Mouse (Mus musculus): ENCODE measurements at regions not wholly inside any gene's neighbourhood (a gene's known extent, or its start where the extent isn't known, plus 50 kb on each side); places are given as distances from the start of the nearest gene placed in this dataset.

GRCm38 (mm10) chr4:140463296-140463695 is 202.5 kb downstream of the Arhgef10l start:
- Histone ChIP-seq H3K4me2 (ENCODE audit: low read depth, low read length) (no peak overlapping the region), H3K36me3 (ENCODE audit: control insufficient read depth, insufficient read depth, low read length) (no peaks in the 10 kb centered on the region), H3K9me3 (ENCODE audit: control insufficient read depth, low read length) (no peaks in the 10 kb centered on the region), H3K27me3 (ENCODE audit: control insufficient read depth, insufficient read depth, low read length) (no peaks in the 10 kb centered on the region), H3K27ac (ENCODE audit: low read depth, low read length) (no peak overlapping the region), H3K4me3 (ENCODE audit: low read depth, low read length) (no peak overlapping the region), H3K4me1 (ENCODE audit: control insufficient read depth, insufficient read depth, low read length) (peaks cover 12% of the 10 kb centered on the region), H3K9ac (replicated peaks; ENCODE audit: low read depth, low read length) (no peak overlapping the region)
- ATAC-seq (ENCODE audit: low read depth) = no peak
- WGBS = 18% methylated on average over 7 of the region's 7 CpGs

- no peak for ATAC-seq (ENCODE audit: low read depth)
- 46% methylated on average over 16 of the region's 16 CpGs for WGBS
- H3K4me3 ChIP-seq (ENCODE audit: low read depth, low read length) = no peak overlapping the region
- no peaks in the 10 kb centered on the region for H3K36me3 ChIP-seq (ENCODE audit: control insufficient read depth, insufficient read depth, low read length)
- no peak overlapping the region for H3K9ac ChIP-seq (replicated peaks; ENCODE audit: low read depth, low read length)
- H3K9me3 ChIP-seq (ENCODE audit: control insufficient read depth, low read length) = no peaks in the 10 kb centered on the region
- H3K27me3 ChIP-seq (ENCODE audit: control insufficient read depth, insufficient read depth, low read length) = no peaks in the 10 kb centered on the region
- H3K4me1 ChIP-seq (ENCODE audit: control insufficient read depth, insufficient read depth, low read length) = peaks cover 12% of the 10 kb centered on the region
- H3K4me2 ChIP-seq (ENCODE audit: low read depth, low read length) = no peak overlapping the region
- H3K27ac ChIP-seq (ENCODE audit: low read depth, low read length) = no peak overlapping the region
These were observed 204.5 kb downstream of the Arhgef10l start for GRCm38 (mm10) chr4:140461317-140461716.

- H3K27me3 ChIP-seq (ENCODE audit: control insufficient read depth, insufficient read depth, low read length) = no peaks in the 10 kb centered on the region
- no peaks in the 10 kb centered on the region for H3K36me3 ChIP-seq (ENCODE audit: control insufficient read depth, insufficient read depth, low read length)
- 89% methylated on average over 10 of the region's 10 CpGs for WGBS
- no peak for ATAC-seq (ENCODE audit: low read depth)
- peaks cover 13% of the 10 kb centered on the region for H3K4me1 ChIP-seq (ENCODE audit: control insufficient read depth, insufficient read depth, low read length)
- no peak overlapping the region for H3K9ac ChIP-seq (replicated peaks; ENCODE audit: low read depth, low read length)
- no peak overlapping the region for H3K4me3 ChIP-seq (ENCODE audit: low read depth, low read length)
- H3K27ac ChIP-seq (ENCODE audit: low read depth, low read length) = no peak overlapping the region
- no peaks in the 10 kb centered on the region for H3K9me3 ChIP-seq (ENCODE audit: control insufficient read depth, low read length)
- no peak overlapping the region for H3K4me2 ChIP-seq (ENCODE audit: low read depth, low read length)
These were observed 202.5 kb upstream of the Igsf21 start for GRCm38 (mm10) chr4:140449062-140449461.

- H3K4me3 ChIP-seq (ENCODE audit: low read depth, low read length) = no peak overlapping the region
- no peaks in the 10 kb centered on the region for H3K36me3 ChIP-seq (ENCODE audit: control insufficient read depth, insufficient read depth, low read length)
- H3K4me1 ChIP-seq (ENCODE audit: control insufficient read depth, insufficient read depth, low read length) = no peaks in the 10 kb centered on the region
- H3K27me3 ChIP-seq (ENCODE audit: control insufficient read depth, insufficient read depth, low read length) = no peaks in the 10 kb centered on the region
- 89% methylated on average over 6 of the region's 6 CpGs for WGBS
- no peak for ATAC-seq (ENCODE audit: low read depth)
- no peak overlapping the region for H3K4me2 ChIP-seq (ENCODE audit: low read depth, low read length)
- no peak overlapping the region for H3K27ac ChIP-seq (ENCODE audit: low read depth, low read length)
- no peak overlapping the region for H3K9ac ChIP-seq (replicated peaks; ENCODE audit: low read depth, low read length)
- H3K9me3 ChIP-seq (ENCODE audit: control insufficient read depth, low read length) = no peaks in the 10 kb centered on the region
These were observed 199.9 kb upstream of the Igsf21 start for GRCm38 (mm10) chr4:140446455-140446854.

- 91% methylated on average over 5 of the region's 5 CpGs for WGBS
- no peaks in the 10 kb centered on the region for H3K9me3 ChIP-seq (ENCODE audit: control insufficient read depth, low read length)
These were observed 199.3 kb upstream of the Igsf21 start for GRCm38 (mm10) chr4:140445931-140446330.

GRCm38 (mm10) chr4:140443221-140443620 is 196.6 kb upstream of the Igsf21 start:
- H3K27ac ChIP-seq (ENCODE audit: low read depth, low read length) = no peak overlapping the region
- no peaks in the 10 kb centered on the region for H3K9me3 ChIP-seq (ENCODE audit: control insufficient read depth, low read length)
- H3K4me2 ChIP-seq (ENCODE audit: low read depth, low read length) = no peak overlapping the region
- no peaks in the 10 kb centered on the region for H3K27me3 ChIP-seq (ENCODE audit: control insufficient read depth, insufficient read depth, low read length)
- H3K9ac ChIP-seq (replicated peaks; ENCODE audit: low read depth, low read length) = no peak overlapping the region
- no peak overlapping the region for H3K4me3 ChIP-seq (ENCODE audit: low read depth, low read length)
- no peaks in the 10 kb centered on the region for H3K36me3 ChIP-seq (ENCODE audit: control insufficient read depth, insufficient read depth, low read length)
- 83% methylated on average over 6 of the region's 6 CpGs for WGBS
- no peak for ATAC-seq (ENCODE audit: low read depth)
- no peaks in the 10 kb centered on the region for H3K4me1 ChIP-seq (ENCODE audit: control insufficient read depth, insufficient read depth, low read length)

More at GRCm38 (mm10) chr4:140445931-140446330, 199.3 kb upstream of the Igsf21 start:
- Histone ChIP-seq H3K4me3 (ENCODE audit: low read depth, low read length) (no peak overlapping the region), H3K27me3 (ENCODE audit: control insufficient read depth, insufficient read depth, low read length) (no peaks in the 10 kb centered on the region), H3K27ac (ENCODE audit: low read depth, low read length) (no peak overlapping the region), H3K9ac (replicated peaks; ENCODE audit: low read depth, low read length) (no peak overlapping the region), H3K4me1 (ENCODE audit: control insufficient read depth, insufficient read depth, low read length) (no peaks in the 10 kb centered on the region), H3K4me2 (ENCODE audit: low read depth, low read length) (no peak overlapping the region), H3K36me3 (ENCODE audit: control insufficient read depth, insufficient read depth, low read length) (no peaks in the 10 kb centered on the region)
- no peak for ATAC-seq (ENCODE audit: low read depth)

GRCm38 (mm10) chr4:140441805-140442204 is 195.2 kb upstream of the Igsf21 start:
- no peak for ATAC-seq (ENCODE audit: low read depth)
- no peaks in the 10 kb centered on the region for H3K36me3 ChIP-seq (ENCODE audit: control insufficient read depth, insufficient read depth, low read length)
- no peaks in the 10 kb centered on the region for H3K9me3 ChIP-seq (ENCODE audit: control insufficient read depth, low read length)
- WGBS = 75% methylated on average over 8 of the region's 8 CpGs
- no peaks in the 10 kb centered on the region for H3K27me3 ChIP-seq (ENCODE audit: control insufficient read depth, insufficient read depth, low read length)
- H3K27ac ChIP-seq (ENCODE audit: low read depth, low read length) = no peak overlapping the region
- H3K4me1 ChIP-seq (ENCODE audit: control insufficient read depth, insufficient read depth, low read length) = no peaks in the 10 kb centered on the region
- H3K4me2 ChIP-seq (ENCODE audit: low read depth, low read length) = no peak overlapping the region
- no peak overlapping the region for H3K9ac ChIP-seq (replicated peaks; ENCODE audit: low read depth, low read length)
- no peak overlapping the region for H3K4me3 ChIP-seq (ENCODE audit: low read depth, low read length)

GRCm38 (mm10) chr4:140439856-140440255 is 193.3 kb upstream of the Igsf21 start:
- ATAC-seq (ENCODE audit: low read depth) = no peak
- Histone ChIP-seq H3K4me3 (ENCODE audit: low read depth, low read length) (no peak overlapping the region), H3K4me2 (ENCODE audit: low read depth, low read length) (no peak overlapping the region), H3K4me1 (ENCODE audit: control insufficient read depth, insufficient read depth, low read length) (no peaks in the 10 kb centered on the region), H3K9ac (replicated peaks; ENCODE audit: low read depth, low read length) (no peak overlapping the region), H3K27ac (ENCODE audit: low read depth, low read length) (no peak overlapping the region), H3K27me3 (ENCODE audit: control insufficient read depth, insufficient read depth, low read length) (no peaks in the 10 kb centered on the region), H3K36me3 (ENCODE audit: control insufficient read depth, insufficient read depth, low read length) (no peaks in the 10 kb centered on the region), H3K9me3 (ENCODE audit: control insufficient read depth, low read length) (no peaks in the 10 kb centered on the region)
- 27% methylated on average over 3 of the region's 3 CpGs for WGBS

GRCm38 (mm10) chr4:140436030-140436429 is 189.4 kb upstream of the Igsf21 start:
- Histone ChIP-seq H3K27me3 (ENCODE audit: control insufficient read depth, insufficient read depth, low read length) (no peaks in the 10 kb centered on the region), H3K9ac (replicated peaks; ENCODE audit: low read depth, low read length) (no peak overlapping the region), H3K36me3 (ENCODE audit: control insufficient read depth, insufficient read depth, low read length) (no peaks in the 10 kb centered on the region), H3K4me1 (ENCODE audit: control insufficient read depth, insufficient read depth, low read length) (peaks cover 7% of the 10 kb centered on the region; the same call in 1 of the 2 replicates), H3K4me3 (ENCODE audit: low read depth, low read length) (no peak overlapping the region), H3K4me2 (ENCODE audit: low read depth, low read length) (no peak overlapping the region), H3K9me3 (ENCODE audit: control insufficient read depth, low read length) (no peaks in the 10 kb centered on the region), H3K27ac (ENCODE audit: low read depth, low read length) (no peak overlapping the region)
- ATAC-seq (ENCODE audit: low read depth) = no peak
- WGBS = 62% methylated on average over 3 of the region's 3 CpGs
